In genomic region chr2:34914069-34914822, GRCm38 (mm10) we compare ENCODE assay signal across 8 mouse cellular contexts. TPM values are rescaled to one million over a fixed set of nuclear protein-coding genes. Genes with fewer than 3 reads are reported as not detected.
DNase-seq lines count a peak whose midpoint lies in the region; ATAC-seq and TF ChIP-seq lines count a peak whose summit lies in the region.

No protein-coding gene starts in this region.

- H3K9me3 ChIP-seq in forebrain, postnatal 0 days (ENCODE audit: low read length): no peaks in the 10 kb centered on the region
- no peaks in the 10 kb centered on the region for H3K9me3 ChIP-seq in limb, embryonic 14.5 days (ENCODE audit: control insufficient read depth, low read length)
- no peaks in the 10 kb centered on the region for H3K9me3 ChIP-seq in midbrain, embryonic 13.5 days
- no peaks in the 10 kb centered on the region for H3K9me3 ChIP-seq in stomach, embryonic 16.5 days (replicated peaks; ENCODE audit: control insufficient read depth, low read length)

- no peak overlapping the region for H3K27ac ChIP-seq in cerebellum, adult 2 months (ENCODE audit: insufficient read depth, low read length)
- H3K27ac ChIP-seq in forebrain, postnatal 0 days (ENCODE audit: low read depth, low read length): no peak overlapping the region
- no peak overlapping the region for H3K27ac ChIP-seq in limb, embryonic 14.5 days (replicated peaks; ENCODE audit: low read depth, low read length)
- H3K27ac ChIP-seq in midbrain, embryonic 13.5 days: no peak overlapping the region
- 0 out of 2 replicates have a peak overlapping the region, but pooled peaks have one; percentile 44 for H3K27ac ChIP-seq in stomach, embryonic 16.5 days (ENCODE audit: low read length)

- 7% methylated on average over 40 of the region's 50 CpGs for WGBS in cerebellum, adult 2 months
- 5% methylated on average over 39 of the region's 50 CpGs for WGBS in forebrain, postnatal 0 days
- 3% methylated on average over 41 of the region's 50 CpGs for WGBS in limb, embryonic 14.5 days
- WGBS in midbrain, embryonic 13.5 days: 2% methylated on average over 45 of the region's 50 CpGs
- WGBS in stomach, embryonic 16.5 days: 2% methylated on average over 42 of the region's 50 CpGs

- peaks cover 1% of the 10 kb centered on the region; the same call in 1 of the 2 replicates for H3K27me3 ChIP-seq in cerebellum, adult 2 months (ENCODE audit: control insufficient read depth, insufficient read depth, low read length)
- peaks cover 13% of the 10 kb centered on the region; the same call in 1 of the 2 replicates for H3K27me3 ChIP-seq in forebrain, postnatal 0 days (ENCODE audit: insufficient read depth, low read length)
- H3K27me3 ChIP-seq in limb, embryonic 14.5 days (ENCODE audit: control insufficient read depth, insufficient read depth, low read length): peaks cover 59% of the 10 kb centered on the region
- H3K27me3 ChIP-seq in midbrain, embryonic 13.5 days: peaks cover 44% of the 10 kb centered on the region
- no peaks in the 10 kb centered on the region for H3K27me3 ChIP-seq in stomach, embryonic 16.5 days (ENCODE audit: control insufficient read depth, insufficient read depth, low read length)

- H3K4me1 ChIP-seq in cerebellum, adult 2 months (ENCODE audit: control insufficient read depth, insufficient read depth, low read length): peaks cover 3% of the 10 kb centered on the region; the same call in 1 of the 2 replicates
- H3K4me1 ChIP-seq in forebrain, postnatal 0 days (ENCODE audit: insufficient read depth): no peaks in the 10 kb centered on the region
- 0 out of 2 replicates have a peak, but pooled peaks cover 3% of the 10 kb centered on the region for H3K4me1 ChIP-seq in limb, embryonic 14.5 days (ENCODE audit: control insufficient read depth, insufficient read depth, low read length)
- peaks cover 22% of the 10 kb centered on the region for H3K4me1 ChIP-seq in midbrain, embryonic 13.5 days (replicated peaks)
- 0 out of 2 replicates have a peak, but pooled peaks cover 4% of the 10 kb centered on the region for H3K4me1 ChIP-seq in stomach, embryonic 16.5 days (ENCODE audit: control insufficient read depth, insufficient read depth, low read length)

- peak overlapping the region; percentile 57 for H3K9ac ChIP-seq in forebrain, postnatal 0 days
- peak overlapping the region; percentile 69 for H3K9ac ChIP-seq in limb, embryonic 14.5 days (ENCODE audit: low read depth, low read length, severe bottlenecking)
- H3K9ac ChIP-seq in midbrain, embryonic 13.5 days (replicated peaks): peak overlapping the region; percentile 59
- peak overlapping the region; percentile 80 for H3K9ac ChIP-seq in stomach, embryonic 16.5 days (ENCODE audit: low read length)

- H3K4me3 ChIP-seq in cerebellum, adult 2 months (replicated peaks; ENCODE audit: insufficient read depth, low read depth, low read length): peak overlapping the region; percentile 50
- H3K4me3 ChIP-seq in forebrain, postnatal 0 days (ENCODE audit: low read depth, low read length): peak overlapping the region; percentile 48
- peak overlapping the region; percentile 54 for H3K4me3 ChIP-seq in limb, embryonic 14.5 days (replicated peaks; ENCODE audit: low read length)
- peak overlapping the region; percentile 59 for H3K4me3 ChIP-seq in midbrain, embryonic 13.5 days (replicated peaks)
- H3K4me3 ChIP-seq in stomach, embryonic 16.5 days (replicated peaks; ENCODE audit: low read length): peak overlapping the region; percentile 72

- H3K36me3 ChIP-seq in forebrain, postnatal 0 days (ENCODE audit: insufficient read depth): no peaks in the 10 kb centered on the region
- H3K36me3 ChIP-seq in limb, embryonic 14.5 days (ENCODE audit: control insufficient read depth, insufficient read depth, low read length): no peaks in the 10 kb centered on the region
- H3K36me3 ChIP-seq in midbrain, embryonic 13.5 days: no peaks in the 10 kb centered on the region
- H3K36me3 ChIP-seq in stomach, embryonic 16.5 days (ENCODE audit: control insufficient read depth, insufficient read depth, low read length): no peaks in the 10 kb centered on the region

- peak; percentile 74 for ATAC-seq in forebrain, postnatal 0 days
- peak; percentile 62; the same call in 1 of the 2 replicates for ATAC-seq in limb, embryonic 14.5 days (ENCODE audit: low FRiP score, low read depth)
- peak; percentile 78 for ATAC-seq in midbrain, embryonic 13.5 days
- peak; percentile 55; the same call in 1 of the 2 replicates for ATAC-seq in stomach, embryonic 16.5 days (ENCODE audit: insufficient read depth, low FRiP score)

- H3K4me2 ChIP-seq in forebrain, postnatal 0 days (ENCODE audit: low read depth): peak overlapping the region; percentile 94
- peak overlapping the region; percentile 97 for H3K4me2 ChIP-seq in limb, embryonic 14.5 days (replicated peaks; ENCODE audit: low read depth, low read length, severe bottlenecking)
- H3K4me2 ChIP-seq in midbrain, embryonic 13.5 days (replicated peaks): peak overlapping the region; percentile 93
- peak overlapping the region; percentile 90 for H3K4me2 ChIP-seq in stomach, embryonic 16.5 days (ENCODE audit: low read depth, low read length)

- no peak for TF ChIP-seq CTCF in cerebellum, adult 2 months (IDR thresholded peaks at IDR 0.05; ENCODE audit: borderline replicate concordance, insufficient read depth, low read depth, low read length)
- TF ChIP-seq CTCF in forebrain, postnatal 0 days (IDR thresholded peaks at IDR 0.05; ENCODE audit: low read depth): no peak

- no peak for DNase-seq in cerebellum, adult 2 months
- no peak for DNase-seq in cerebellum, postnatal 36 days
- peak; percentile 66 for DNase-seq in adrenal gland, postnatal 14 days
- peak; percentile 47 for DNase-seq in forebrain, postnatal 0 days
- peak; percentile 78 for DNase-seq in induced T-regulatory cell, adult 2 months (ENCODE audit: low read depth)
- DNase-seq in limb, embryonic 14.5 days (ENCODE audit: low spot score): peak; percentile 29

- TF ChIP-seq POLR2A in cerebellum, adult 2 months (IDR thresholded peaks at IDR 0.05; ENCODE audit: borderline replicate concordance, insufficient read depth, low read length): no peak
- no peak for TF ChIP-seq POLR2A in limb, embryonic 14.5 days (IDR thresholded peaks at IDR 0.05; ENCODE audit: borderline replicate concordance, extremely low read depth, insufficient read depth, insufficient read length)

RNA-seq across cellular contexts. Expression of gene Phf19, which starts 0.4 kb away (rescaled TPM):
- polyA plus RNA-seq in cerebellum, adult 2 months (2012; rRNA removed): 1.7 and 2.2 TPM in 2 replicates
- 4.3 and 5.0 TPM in 2 replicates for total RNA-seq in adrenal gland, postnatal 14 days (2021)
- total RNA-seq in forebrain, postnatal 0 days (2014; rRNA removed): 1.5 and 2.5 TPM in 2 replicates
- polyA plus RNA-seq in forebrain, postnatal 0 days (2015; fragmentation: Nextera tagmentation; extraction: Ambion mirVana): 1.5 and 2.4 TPM in 2 replicates
- 7.9 and 8.7 TPM in 2 replicates for polyA plus RNA-seq in limb, embryonic 14.5 days (2012; rRNA removed)
- polyA plus RNA-seq in limb, embryonic 14.5 days (2014; fragmentation: Nextera tagmentation; extraction: Ambion mirVana): 4.7 and 8.0 TPM in 2 replicates
- 1.2 and 2.2 TPM in 2 replicates for polyA plus RNA-seq in midbrain, embryonic 13.5 days (2015; fragmentation: Nextera tagmentation; extraction: Ambion mirVana)
- 6.8 and 7.6 TPM in 2 replicates for polyA plus RNA-seq in stomach, embryonic 16.5 days (2015; fragmentation: Nextera tagmentation; extraction: Ambion mirVana)

RNA-seq across cellular contexts. Expression of gene Psmd5, which starts 39.5 kb away (rescaled TPM):
- polyA plus RNA-seq in cerebellum, adult 2 months (2012; rRNA removed): 47.9 and 52.9 TPM in 2 replicates
- 32.2 and 39.5 TPM in 2 replicates for total RNA-seq in adrenal gland, postnatal 14 days (2021)
- 40.5 and 43.3 TPM in 2 replicates for total RNA-seq in forebrain, postnatal 0 days (2014; rRNA removed)
- polyA plus RNA-seq in forebrain, postnatal 0 days (2015; fragmentation: Nextera tagmentation; extraction: Ambion mirVana): 84.6 and 85.2 TPM in 2 replicates
- 39.4 and 50.5 TPM in 2 replicates for polyA plus RNA-seq in limb, embryonic 14.5 days (2012; rRNA removed)
- polyA plus RNA-seq in limb, embryonic 14.5 days (2014; fragmentation: Nextera tagmentation; extraction: Ambion mirVana): 103 and 105 TPM in 2 replicates
- polyA plus RNA-seq in midbrain, embryonic 13.5 days (2015; fragmentation: Nextera tagmentation; extraction: Ambion mirVana): 104 and 110 TPM in 2 replicates
- polyA plus RNA-seq in stomach, embryonic 16.5 days (2015; fragmentation: Nextera tagmentation; extraction: Ambion mirVana): 77.1 and 81.2 TPM in 2 replicates

RNA-seq across cellular contexts. Expression of gene Cutal, which starts 40.0 kb away (rescaled TPM):
- polyA plus RNA-seq in cerebellum, adult 2 months (2012; rRNA removed): 0.88 and 0.89 TPM in 2 replicates
- 0.38 and 6.5 TPM in 2 replicates for total RNA-seq in adrenal gland, postnatal 14 days (2021)
- total RNA-seq in forebrain, postnatal 0 days (2014; rRNA removed): 0.38 and 0.43 TPM in 2 replicates
- 0.29 and 0.39 TPM in 2 replicates for polyA plus RNA-seq in forebrain, postnatal 0 days (2015; fragmentation: Nextera tagmentation; extraction: Ambion mirVana)
- 0.06 TPM in 1 of 2 replicates, not detected in the other for polyA plus RNA-seq in limb, embryonic 14.5 days (2012; rRNA removed)
- polyA plus RNA-seq in limb, embryonic 14.5 days (2014; fragmentation: Nextera tagmentation; extraction: Ambion mirVana): not detected in 2 replicates
- 0.28 and 0.39 TPM in 2 replicates for polyA plus RNA-seq in midbrain, embryonic 13.5 days (2015; fragmentation: Nextera tagmentation; extraction: Ambion mirVana)
- 0.76 and 1.1 TPM in 2 replicates for polyA plus RNA-seq in stomach, embryonic 16.5 days (2015; fragmentation: Nextera tagmentation; extraction: Ambion mirVana)

RNA-seq across cellular contexts. Expression of gene Traf1, which starts 47.3 kb away (rescaled TPM):
- 8.4 and 9.1 TPM in 2 replicates for polyA plus RNA-seq in cerebellum, adult 2 months (2012; rRNA removed)
- 4.2 and 7.1 TPM in 2 replicates for total RNA-seq in adrenal gland, postnatal 14 days (2021)
- 0.86 and 2.2 TPM in 2 replicates for total RNA-seq in forebrain, postnatal 0 days (2014; rRNA removed)
- 1.9 and 2.7 TPM in 2 replicates for polyA plus RNA-seq in forebrain, postnatal 0 days (2015; fragmentation: Nextera tagmentation; extraction: Ambion mirVana)
- 5.1 and 7.0 TPM in 2 replicates for polyA plus RNA-seq in limb, embryonic 14.5 days (2012; rRNA removed)
- 4.0 and 4.9 TPM in 2 replicates for polyA plus RNA-seq in limb, embryonic 14.5 days (2014; fragmentation: Nextera tagmentation; extraction: Ambion mirVana)
- 0.59 and 0.79 TPM in 2 replicates for polyA plus RNA-seq in midbrain, embryonic 13.5 days (2015; fragmentation: Nextera tagmentation; extraction: Ambion mirVana)
- polyA plus RNA-seq in stomach, embryonic 16.5 days (2015; fragmentation: Nextera tagmentation; extraction: Ambion mirVana): 3.8 and 6.2 TPM in 2 replicates

Comparison
In these comparisons a context has a peak if more than half of its experiments do, and no peak if none do; other contexts are left out.
1. DNase-seq: peak in adrenal gland, postnatal 14 days (single experiment), forebrain, postnatal 0 days (single experiment), induced T-regulatory cell, adult 2 months (single experiment) and limb, embryonic 14.5 days (single experiment); none in cerebellum, adult 2 months (0 of 2) and cerebellum, postnatal 36 days (0 of 2).
2. Peak in every context shown above with its lines, with median percentiles within 50 percentile points of each other: H3K4me3 ChIP-seq, ATAC-seq, H3K4me2 ChIP-seq and H3K9ac ChIP-seq.